Mouse (Mus musculus) midbrain, embryonic 15.5 days (tissue): ENCODE data around the gene Hoxa11. TPM values are rescaled to one million over a fixed set of nuclear protein-coding genes. Genes with fewer than 3 reads are reported as not detected.

ENCODE experiments used
- ATAC-seq: fragments of 200-750 bp; cut with Nextera tagmentation; replicated peaks from 2 replicates; pipeline ENCODE4 v1.8.0; 2017; ENCODE audit warnings: moderate TSS enrichment
- H3K27ac ChIP-seq: fragments of 300-500 bp; sonication (generic); 2 replicates; pipeline ENCODE4 v1.5.1; 2015; ENCODE audit warnings: mild to moderate bottlenecking, inconsistent platforms
- H3K27me3 ChIP-seq: fragments of 300-500 bp; sonication (generic); replicated peaks from 2 replicates; pipeline ENCODE4 v1.6.1; 2015; ENCODE audit warnings: inconsistent platforms
- H3K36me3 ChIP-seq: fragments of 300-500 bp; sonication (generic); replicated peaks from 2 replicates; pipeline ENCODE4 v1.6.1; 2015; ENCODE audit warnings: inconsistent platforms
- H3K4me1 ChIP-seq: fragments of 300-500 bp; sonication (generic); 2 replicates; pipeline ENCODE4 v1.6.1; 2015; ENCODE audit warnings: inconsistent platforms
- H3K4me2 ChIP-seq: fragments of 300-500 bp; sonication (generic); 2 replicates; pipeline ENCODE4 v1.6.1; 2015; ENCODE audit warnings: inconsistent platforms, mild to moderate bottlenecking, moderate library complexity
- H3K4me3 ChIP-seq: fragments of 300-500 bp; sonication (generic); 2 replicates; pipeline ENCODE4 v1.5.1; 2015; ENCODE audit warnings: mild to moderate bottlenecking, inconsistent platforms
- H3K9ac ChIP-seq: fragments of 300-500 bp; sonication (generic); 2 replicates; pipeline ENCODE4 v1.6.1; 2015; ENCODE audit warnings: mild to moderate bottlenecking, inconsistent platforms
- H3K9me3 ChIP-seq: fragments of 300-500 bp; sonication (generic); 2 replicates; pipeline ENCODE4 v1.6.1; 2016; ENCODE audit warnings: inconsistent platforms
- WGBS: fragments of 180-500 bp; shearing (Covaris S2); methylation state at CpG from one replicate; pipeline ENCODE4 v1.1.7; 2015; ENCODE audit warnings: mixed read lengths; 5-methylcytosine and 5-hydroxymethylcytosine counted together
- polyA plus RNA-seq: library from polyadenylated mRNA; unstranded; fragments of >200 nt; fragmentation: Nextera tagmentation; extraction: Ambion mirVana; gene quantifications from 2 replicates; pipeline ENCODE4 v1.2.1, GENCODE M21; 2015

Gene Hoxa11
- polyA plus RNA-seq, 1 experiment from 2014 or later, result 0.13 TPM

GRCm38 (mm10) chr6:52211170-52211935, 34.3 kb downstream of the Hoxa11 start:
- H3K4me1 ChIP-seq, result peaks cover 6% of the 10 kb centered on the region; the same call in 1 of the 2 replicates
- no peaks in the 10 kb centered on the region for H3K36me3 ChIP-seq
- H3K27ac ChIP-seq, result no peak overlapping the region
- no peaks in the 10 kb centered on the region for H3K9me3 ChIP-seq
- ATAC-seq, result 0 out of 2 replicates have a peak, but pooled peaks have one; percentile 33
- no peak overlapping the region for H3K9ac ChIP-seq
- H3K27me3 ChIP-seq, result peaks cover 98% of the 10 kb centered on the region
- H3K4me3 ChIP-seq, result no peak overlapping the region
- no peak overlapping the region for H3K4me2 ChIP-seq
- under 1% methylated on average over 37 of the region's 37 CpGs for WGBS

GRCm38 (mm10) chr6:52209685-52210046, 35.9 kb downstream of the Hoxa11 start:
- 7% methylated on average over 12 of the region's 12 CpGs for WGBS
- Histone ChIP-seq H3K4me3 (no peak overlapping the region), H3K27ac (no peak overlapping the region)

DNA sequence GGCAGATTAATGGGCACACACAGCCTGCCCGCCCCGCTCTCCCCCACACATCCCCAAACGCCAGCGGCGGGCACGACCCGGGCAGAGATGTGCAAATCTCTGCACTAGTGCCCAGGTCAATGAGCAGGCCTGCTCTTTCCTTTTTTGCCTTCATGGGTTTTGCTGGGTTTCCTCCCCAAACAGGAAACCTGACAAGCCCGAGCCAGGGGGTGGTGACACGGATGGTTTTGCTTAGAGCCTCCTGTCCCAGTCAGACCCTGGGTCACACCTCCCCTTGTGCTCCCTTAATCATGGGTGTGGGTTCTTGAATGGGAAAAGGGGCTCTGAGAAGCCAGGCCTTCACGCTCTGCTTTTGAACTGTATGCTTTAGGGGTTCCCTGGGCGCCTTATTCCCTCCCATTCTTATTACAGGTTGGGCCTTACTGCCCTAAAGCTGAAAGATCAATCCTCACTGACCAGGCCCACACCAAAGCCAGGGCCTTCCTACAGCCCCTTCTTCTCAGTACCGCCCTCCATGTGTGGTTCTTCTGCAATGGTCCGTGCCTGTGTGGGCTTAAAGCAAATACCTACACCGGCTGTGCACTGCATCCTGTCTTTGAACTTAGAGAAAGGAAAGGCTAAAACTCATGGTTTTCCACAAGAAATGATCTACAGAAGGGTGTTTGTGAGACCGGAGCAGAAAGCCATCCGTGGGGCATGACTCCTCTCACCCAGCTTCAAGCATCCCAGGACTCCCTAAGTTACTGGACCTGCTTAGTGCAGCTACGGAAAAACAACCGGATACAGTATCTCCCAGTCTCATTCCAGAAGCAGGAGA, 36.5 kb downstream of the Hoxa11 start:
- no peak for ATAC-seq
- H3K27me3 ChIP-seq, result peaks cover 98% of the 10 kb centered on the region
- no peak overlapping the region for H3K4me3 ChIP-seq
- no peak overlapping the region for H3K4me2 ChIP-seq
- no peak overlapping the region for H3K9ac ChIP-seq
- H3K4me1 ChIP-seq, result peaks cover 8% of the 10 kb centered on the region
- H3K9me3 ChIP-seq, result no peaks in the 10 kb centered on the region
- no peak overlapping the region for H3K27ac ChIP-seq
- H3K36me3 ChIP-seq, result no peaks in the 10 kb centered on the region
- 3% methylated on average over 18 of the region's 18 CpGs for WGBS

More at GRCm38 (mm10) chr6:52209685-52210046, 35.9 kb downstream of the Hoxa11 start:
- no peak for ATAC-seq
- Histone ChIP-seq H3K36me3 (no peaks in the 10 kb centered on the region), H3K4me2 (no peak overlapping the region), H3K9me3 (no peaks in the 10 kb centered on the region), H3K27me3 (peaks cover 98% of the 10 kb centered on the region), H3K9ac (no peak overlapping the region), H3K4me1 (peaks cover 6% of the 10 kb centered on the region; the same call in 1 of the 2 replicates)

DNA sequence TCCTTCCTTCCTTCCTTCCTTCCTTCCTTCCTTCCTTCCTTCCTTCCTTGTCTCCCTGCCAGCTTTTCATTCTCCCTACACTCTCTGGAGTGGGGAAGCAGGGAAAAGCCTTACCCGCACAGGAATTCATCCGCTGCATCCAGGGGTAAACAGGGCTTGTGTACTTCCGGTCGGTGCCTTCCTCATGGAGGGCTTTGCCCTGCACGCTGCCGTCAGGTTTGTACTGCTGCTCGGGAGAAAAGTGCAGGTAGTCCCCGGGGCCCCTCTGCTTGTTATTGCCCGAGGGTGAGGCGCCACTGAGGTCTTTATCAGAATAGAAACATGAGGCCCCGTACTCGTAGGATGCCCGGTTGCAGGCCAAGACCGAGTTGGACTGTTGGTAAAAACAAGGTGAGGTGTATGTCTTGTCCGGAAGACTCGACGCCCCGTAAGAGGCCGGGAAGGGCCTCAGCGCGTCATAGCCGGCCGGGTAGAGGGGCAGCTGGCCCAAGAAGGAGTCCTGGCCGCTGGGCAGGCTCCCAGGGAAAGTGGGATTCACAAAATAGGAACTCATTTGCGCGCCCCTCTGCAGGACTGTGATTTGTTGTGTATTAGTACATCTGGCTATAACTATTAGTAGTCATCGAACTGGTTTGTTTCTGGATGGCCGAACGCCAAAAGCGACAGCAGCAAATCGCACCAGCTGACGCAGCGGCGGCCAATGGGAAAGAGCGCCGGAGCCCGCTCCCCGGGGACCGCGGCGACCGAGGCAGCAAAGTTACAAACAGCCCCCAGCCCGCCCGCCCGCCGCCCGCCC, 37.3 kb downstream of the Hoxa11 start, which contains the start of gene Hoxa6:
Hoxa6 (minus strand) TSS at position 651 of the 796 bp plus-strand sequence.
- Histone ChIP-seq H3K36me3 (no peaks in the 10 kb centered on the region), H3K9me3 (no peaks in the 10 kb centered on the region), H3K4me1 (peaks cover 12% of the 10 kb centered on the region), H3K4me3 (no peak within 1 kb of the TSS), H3K4me2 (no peak within 1 kb of the TSS), H3K9ac (no peak within 1 kb of the TSS), H3K27me3 (peaks cover 98% of the 10 kb centered on the region), H3K27ac (no peak within 1 kb of the TSS)
- no peak for ATAC-seq
- under 1% methylated on average over 47 of the region's 47 CpGs for WGBS

- H3K9me3 ChIP-seq, result no peaks in the 10 kb centered on the region
- H3K36me3 ChIP-seq, result no peaks in the 10 kb centered on the region
- peaks cover 12% of the 10 kb centered on the region for H3K4me1 ChIP-seq
- H3K27ac ChIP-seq, result no peak overlapping the region
- H3K27me3 ChIP-seq, result peaks cover 98% of the 10 kb centered on the region
- H3K4me2 ChIP-seq, result no peak overlapping the region
- H3K9ac ChIP-seq, result no peak overlapping the region
- no peak for ATAC-seq
- no peak overlapping the region for H3K4me3 ChIP-seq
These were observed 38.0 kb downstream of the Hoxa11 start for GRCm38 (mm10) chr6:52207684-52207976.

DNA sequence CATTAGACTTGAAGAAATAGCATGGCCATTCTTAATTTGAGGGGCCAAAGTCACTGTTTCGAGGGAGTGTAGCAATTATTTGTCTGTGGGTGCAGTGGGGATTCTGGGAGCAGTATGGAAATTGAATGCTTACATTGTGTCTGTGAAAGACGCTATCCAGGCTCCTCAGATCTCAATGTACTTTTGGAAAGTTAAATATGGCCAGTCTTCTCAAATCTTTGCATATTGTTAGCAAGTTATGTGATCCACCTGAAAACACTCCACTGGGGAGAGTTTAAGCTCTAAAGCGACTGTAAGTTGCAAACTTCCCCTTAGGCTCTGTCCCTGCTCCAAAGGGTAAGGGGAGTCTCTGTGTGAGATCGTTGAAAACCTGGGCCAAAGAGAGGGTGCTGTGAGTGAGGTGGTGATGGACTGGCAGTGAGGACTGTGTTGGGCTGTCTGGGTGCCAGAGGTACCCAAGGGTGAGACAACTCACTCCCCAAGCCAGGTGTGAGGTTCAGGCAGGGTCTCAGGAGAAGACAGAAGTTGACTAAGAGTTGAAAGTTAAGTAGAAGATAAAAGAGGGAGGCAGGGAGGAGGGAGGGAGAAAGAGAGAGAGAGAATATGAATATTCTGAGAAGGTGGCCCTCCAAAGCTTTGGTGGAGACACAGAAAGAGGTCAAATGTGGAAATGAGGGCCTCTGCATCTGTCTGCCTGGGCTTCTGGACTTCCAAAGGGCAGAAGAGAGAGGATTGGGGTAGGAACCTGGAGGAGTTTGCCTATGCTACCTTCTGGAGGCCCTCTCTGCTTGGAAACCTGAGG, 38.5 kb downstream of the Hoxa11 start:
- H3K27me3 ChIP-seq, result peaks cover 98% of the 10 kb centered on the region

DNA sequence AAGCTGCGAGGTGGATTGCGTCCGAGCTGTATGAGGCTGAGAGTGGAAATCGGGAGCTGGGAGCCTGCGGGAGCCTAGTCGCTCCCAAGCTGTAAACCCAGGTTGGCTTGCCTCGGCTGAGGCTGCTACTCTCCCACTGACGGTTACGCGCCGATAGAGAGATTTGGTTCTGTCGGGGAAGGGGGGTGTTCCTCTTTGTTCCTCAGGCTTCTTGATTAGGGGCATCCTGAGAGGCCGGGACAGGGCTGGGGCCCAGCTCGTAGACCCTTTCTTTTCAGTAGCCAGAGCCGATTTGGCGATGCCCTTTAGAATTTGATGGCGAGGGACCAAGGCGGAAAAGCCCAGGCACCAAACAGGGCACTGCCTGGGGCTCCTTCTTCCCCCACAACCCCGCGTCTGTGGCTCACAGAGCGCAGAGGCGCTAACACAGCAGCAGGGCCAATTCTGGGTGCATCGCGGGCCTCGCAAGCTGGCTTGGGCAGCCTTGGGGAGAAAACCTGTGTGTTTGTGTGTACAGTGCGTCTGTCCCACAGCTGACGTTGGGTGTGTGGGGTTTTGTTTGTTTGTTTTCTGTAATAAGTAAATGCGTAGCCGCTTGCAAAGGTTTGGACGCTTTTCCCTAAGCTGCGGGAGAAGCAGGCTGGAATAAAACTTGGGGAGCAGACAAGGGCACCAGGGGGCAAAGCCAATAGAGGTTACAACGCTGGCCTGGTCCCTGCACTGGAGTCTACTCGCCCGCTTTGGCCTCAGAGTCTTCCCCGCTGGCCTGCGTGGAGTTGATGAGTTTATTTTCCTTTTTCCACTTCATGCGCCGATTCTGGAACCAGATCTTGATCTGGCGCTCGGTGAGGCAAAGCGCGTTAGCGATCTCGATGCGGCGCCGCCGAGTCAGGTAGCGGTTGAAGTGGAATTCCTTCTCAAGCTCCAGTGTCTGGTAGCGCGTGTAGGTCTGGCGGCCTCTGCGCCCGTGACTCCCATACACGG, 39.7 kb downstream of the Hoxa11 start:
- no peak overlapping the region for H3K9ac ChIP-seq
- no peak for ATAC-seq
- H3K4me3 ChIP-seq, result no peak overlapping the region
- H3K27me3 ChIP-seq, result peaks cover 98% of the 10 kb centered on the region
- WGBS, result under 1% methylated on average over 55 of the region's 55 CpGs
- no peak overlapping the region for H3K27ac ChIP-seq
- H3K4me1 ChIP-seq, result peaks cover 6% of the 10 kb centered on the region
- H3K4me2 ChIP-seq, result no peak overlapping the region
- H3K9me3 ChIP-seq, result no peaks in the 10 kb centered on the region
- H3K36me3 ChIP-seq, result no peaks in the 10 kb centered on the region

More for the DNA sequence above, 38.5 kb downstream of the Hoxa11 start:
- peaks cover 12% of the 10 kb centered on the region for H3K4me1 ChIP-seq
- no peak overlapping the region for H3K9ac ChIP-seq
- no peaks in the 10 kb centered on the region for H3K36me3 ChIP-seq
- H3K4me2 ChIP-seq, result no peak overlapping the region
- WGBS, result 3% methylated on average over 4 of the region's 4 CpGs
- no peaks in the 10 kb centered on the region for H3K9me3 ChIP-seq
- no peak for ATAC-seq
- H3K27ac ChIP-seq, result no peak overlapping the region
- H3K4me3 ChIP-seq, result no peak overlapping the region

DNA sequence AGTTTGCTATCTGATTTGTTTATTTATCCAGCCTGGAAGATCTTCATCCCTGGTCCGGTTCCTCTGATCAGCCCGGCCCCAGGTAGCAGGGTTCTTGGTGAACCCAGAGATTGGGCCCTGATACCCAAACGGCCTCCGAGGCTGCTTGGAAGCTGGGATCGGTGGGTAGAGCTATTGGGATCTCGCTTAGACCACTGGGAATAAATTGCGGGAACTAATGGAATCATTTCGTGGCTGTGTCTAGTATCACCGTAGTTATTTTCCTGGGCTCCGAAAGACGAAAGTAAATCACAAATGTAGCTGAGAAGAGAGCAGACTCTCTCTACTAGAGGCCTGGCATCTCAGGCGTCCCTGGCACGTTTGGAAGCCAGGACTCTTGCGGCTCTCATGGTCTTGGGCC, 40.4 kb downstream of the Hoxa11 start:
- WGBS, result 4% methylated on average over 14 of the region's 14 CpGs
- Histone ChIP-seq H3K27ac (no peak overlapping the region), H3K4me3 (no peak overlapping the region), H3K27me3 (peaks cover 99% of the 10 kb centered on the region), H3K9ac (no peak overlapping the region), H3K4me1 (peaks cover 6% of the 10 kb centered on the region), H3K36me3 (no peaks in the 10 kb centered on the region), H3K9me3 (no peaks in the 10 kb centered on the region), H3K4me2 (no peak overlapping the region)
- no peak for ATAC-seq

DNA sequence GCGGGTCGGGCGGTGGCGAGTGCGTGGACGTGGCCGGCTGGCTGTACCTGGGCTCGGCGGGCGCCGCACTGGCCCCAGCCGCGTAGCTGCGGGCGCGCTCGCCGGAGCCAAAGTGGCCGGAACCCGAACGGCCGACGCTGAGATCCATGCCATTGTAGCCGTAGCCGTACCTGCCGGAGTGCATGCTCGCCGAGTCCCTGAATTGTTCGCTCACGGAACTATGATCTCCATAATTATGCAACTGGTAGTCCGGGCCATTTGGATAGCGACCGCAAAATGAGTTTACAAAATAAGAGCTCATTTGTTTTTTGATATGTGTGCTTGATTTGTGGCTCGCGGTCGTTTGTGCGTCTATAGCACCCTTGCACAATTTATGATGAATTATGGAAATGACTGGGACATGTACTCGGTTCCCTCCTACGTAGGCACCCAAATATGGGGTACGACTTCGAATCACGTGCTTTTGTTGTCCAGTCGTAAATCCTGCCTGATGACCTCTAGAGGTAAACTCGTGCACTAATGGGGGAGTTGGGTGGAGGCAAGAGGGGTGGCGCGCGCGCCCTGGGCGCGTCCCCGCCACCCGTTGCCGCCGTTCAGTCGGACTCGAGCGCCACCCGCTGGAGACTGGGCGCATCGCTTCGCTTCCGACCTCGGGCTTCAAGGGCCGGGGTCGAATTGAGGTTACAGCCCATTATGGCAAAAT, 41.4 kb downstream of the Hoxa11 start, which contains the start of gene Hoxa5:
Hoxa5 (minus strand) TSS at position 538 of the 703 bp plus-strand sequence.
- Histone ChIP-seq H3K4me3 (no peak within 1 kb of the TSS), H3K36me3 (no peaks in the 10 kb centered on the region), H3K27ac (no peak within 1 kb of the TSS), H3K4me1 (peaks cover 6% of the 10 kb centered on the region), H3K4me2 (0 out of 2 replicates have a peak within 1 kb of the TSS, but pooled peaks have one; percentile 0), H3K9me3 (no peaks in the 10 kb centered on the region), H3K27me3 (peaks cover 99% of the 10 kb centered on the region), H3K9ac (no peak within 1 kb of the TSS)
- no peak for ATAC-seq
- WGBS, result under 1% methylated on average over 65 of the region's 65 CpGs

GRCm38 (mm10) chr6:52203371-52204049, 42.1 kb downstream of the Hoxa11 start:
- Histone ChIP-seq H3K4me2 (no peak overlapping the region), H3K9me3 (no peaks in the 10 kb centered on the region), H3K27ac (no peak overlapping the region), H3K27me3 (peaks cover 99% of the 10 kb centered on the region), H3K4me3 (no peak overlapping the region), H3K9ac (no peak overlapping the region), H3K36me3 (no peaks in the 10 kb centered on the region), H3K4me1 (peaks cover 6% of the 10 kb centered on the region)
- WGBS, result under 1% methylated on average over 46 of the region's 46 CpGs
- no peak for ATAC-seq
